Mouse (Mus musculus): Measurements from ENCODE around the gene Rin3. TPM values are rescaled to one million over a fixed set of nuclear protein-coding genes. Genes with fewer than 3 reads are reported as not detected.

The Rin3 gene
- total RNA-seq, 2 experiments from 2014 or later = 19.2 to 21.6 TPM

DNA sequence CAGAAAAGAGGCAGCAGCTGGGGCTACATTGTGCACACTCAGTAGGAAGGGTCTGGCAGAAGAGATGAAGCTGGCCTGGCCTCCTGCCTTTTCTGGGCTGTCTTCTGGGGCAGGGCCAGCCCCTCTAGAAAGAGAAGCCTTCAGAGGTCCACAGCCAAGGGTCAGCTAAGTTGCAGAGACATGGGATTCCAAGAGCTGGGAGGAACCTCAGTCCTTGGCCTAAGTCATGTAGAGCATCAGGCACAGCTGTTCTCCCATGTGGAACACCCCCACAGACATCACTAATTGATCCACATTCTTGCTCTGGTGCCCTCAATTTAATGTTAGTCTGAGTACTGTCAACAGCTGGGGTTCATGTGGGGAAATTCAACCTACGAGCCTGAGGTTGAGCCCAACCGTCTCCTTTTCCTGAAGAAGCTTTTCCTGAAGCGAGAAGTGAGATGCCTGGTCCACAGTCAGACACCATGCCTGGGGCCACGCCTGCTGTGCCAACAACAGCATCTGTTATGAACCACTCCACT, 20.0 kb downstream of the Rin3 start:
- DNase-seq = no peak

DNA sequence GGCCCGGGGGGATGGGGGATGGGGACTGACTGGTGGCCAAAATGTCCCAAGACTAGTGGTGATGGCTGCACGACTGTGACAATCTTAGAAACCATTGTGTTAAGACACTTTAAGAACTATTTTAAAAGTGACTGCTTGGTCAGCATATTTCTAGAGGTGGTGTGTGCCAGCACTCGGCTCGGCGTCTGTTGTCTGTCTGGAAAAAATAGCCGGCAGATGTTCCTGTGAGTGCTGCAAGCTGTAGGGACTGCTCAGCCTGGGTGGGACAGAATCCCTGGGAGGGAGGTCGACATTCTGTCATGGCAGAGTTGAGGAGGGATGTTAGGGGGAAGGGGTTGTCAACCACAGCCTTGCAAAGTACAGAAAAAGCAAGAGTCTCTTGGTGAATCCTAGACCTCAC, 21.0 kb downstream of the Rin3 start:
- DNase-seq = no peak

DNA sequence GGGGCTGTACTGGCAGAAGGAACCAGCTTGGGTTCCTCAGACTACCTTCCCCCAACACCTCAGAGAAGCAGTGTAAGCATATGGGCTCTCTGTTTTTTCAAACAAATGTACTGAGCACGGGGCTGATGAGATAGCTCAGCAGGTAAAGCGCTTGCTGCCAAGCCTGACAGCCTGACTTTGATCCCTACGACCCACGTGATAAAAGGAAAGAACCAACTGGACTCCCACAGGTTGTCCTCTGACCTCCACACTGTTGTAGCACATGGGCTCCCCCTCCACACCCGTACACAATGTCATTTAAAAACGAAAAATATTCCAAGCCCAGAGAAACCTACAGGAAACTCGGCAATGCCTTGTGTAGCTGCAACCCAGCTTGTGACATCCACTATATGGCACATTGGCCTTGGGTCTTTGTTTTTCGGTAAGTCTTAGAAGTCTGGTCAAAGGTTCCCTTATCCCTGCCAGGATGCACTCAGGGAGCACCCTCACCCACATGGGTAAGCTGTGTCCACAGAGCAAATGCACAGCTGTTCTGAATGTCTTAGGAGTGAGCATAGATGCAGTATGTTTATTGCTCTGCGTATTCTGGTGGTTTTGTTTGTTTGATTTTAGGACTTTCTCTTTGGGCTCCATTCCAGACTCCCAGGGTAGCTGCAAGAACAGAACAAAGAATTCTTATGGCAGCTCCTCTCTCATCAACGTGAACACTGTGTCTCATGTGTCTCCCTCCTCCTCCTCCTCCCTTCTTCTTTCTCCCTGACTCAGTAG, 22.4 kb downstream of the Rin3 start:
- no peak for DNase-seq

DNA sequence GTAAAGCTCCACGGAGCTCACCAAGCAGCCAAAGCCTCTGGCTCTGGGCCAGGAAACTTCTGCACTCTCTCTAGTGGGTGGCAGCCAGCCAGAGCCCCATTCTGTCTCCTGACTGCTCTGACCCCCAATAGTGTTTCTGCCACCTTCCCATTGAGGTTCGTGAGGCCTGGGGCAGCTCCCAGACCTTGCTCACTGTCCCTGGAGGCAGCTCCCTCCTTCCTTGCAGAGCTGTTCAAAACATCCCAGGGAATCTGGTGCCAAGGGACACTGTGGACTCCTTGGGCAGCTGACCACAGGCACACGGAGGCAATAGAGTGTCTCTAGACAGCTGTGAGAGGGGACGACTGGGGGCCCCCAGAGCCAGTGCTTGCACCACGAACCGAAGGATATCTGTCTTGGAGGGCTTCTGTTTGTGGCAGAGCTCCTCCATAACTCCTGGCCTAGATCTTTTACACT, 25.2 kb downstream of the Rin3 start:
- peak; percentile 66 for DNase-seq

DNA sequence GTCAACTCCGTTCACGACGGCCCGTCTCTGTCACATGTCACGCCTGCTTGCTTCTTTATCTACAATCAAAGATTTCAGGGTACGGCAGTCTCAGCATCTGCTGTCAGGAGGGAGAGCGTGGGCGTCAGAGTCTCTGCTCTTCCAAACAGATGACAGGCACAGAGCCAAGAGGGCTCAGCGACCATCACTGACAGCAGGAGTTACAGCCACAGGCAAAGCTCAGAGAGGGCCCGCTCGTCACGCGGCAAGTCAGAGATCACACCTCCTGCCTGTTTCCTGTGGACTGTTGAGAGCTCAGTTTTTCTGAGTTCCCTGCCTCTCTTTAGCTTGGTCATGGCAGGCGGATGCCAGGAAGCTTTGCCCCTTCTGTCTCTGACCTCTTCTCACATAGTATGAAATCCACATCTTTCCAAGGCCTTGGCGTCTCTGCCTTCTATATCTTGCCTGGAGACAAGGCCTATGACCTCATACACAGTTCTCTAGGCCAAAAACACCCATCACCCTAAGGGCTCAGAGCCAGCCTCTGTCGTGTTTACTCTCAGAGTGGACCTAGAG, 25.7 kb downstream of the Rin3 start:
- DNase-seq = peak; percentile 60

DNA sequence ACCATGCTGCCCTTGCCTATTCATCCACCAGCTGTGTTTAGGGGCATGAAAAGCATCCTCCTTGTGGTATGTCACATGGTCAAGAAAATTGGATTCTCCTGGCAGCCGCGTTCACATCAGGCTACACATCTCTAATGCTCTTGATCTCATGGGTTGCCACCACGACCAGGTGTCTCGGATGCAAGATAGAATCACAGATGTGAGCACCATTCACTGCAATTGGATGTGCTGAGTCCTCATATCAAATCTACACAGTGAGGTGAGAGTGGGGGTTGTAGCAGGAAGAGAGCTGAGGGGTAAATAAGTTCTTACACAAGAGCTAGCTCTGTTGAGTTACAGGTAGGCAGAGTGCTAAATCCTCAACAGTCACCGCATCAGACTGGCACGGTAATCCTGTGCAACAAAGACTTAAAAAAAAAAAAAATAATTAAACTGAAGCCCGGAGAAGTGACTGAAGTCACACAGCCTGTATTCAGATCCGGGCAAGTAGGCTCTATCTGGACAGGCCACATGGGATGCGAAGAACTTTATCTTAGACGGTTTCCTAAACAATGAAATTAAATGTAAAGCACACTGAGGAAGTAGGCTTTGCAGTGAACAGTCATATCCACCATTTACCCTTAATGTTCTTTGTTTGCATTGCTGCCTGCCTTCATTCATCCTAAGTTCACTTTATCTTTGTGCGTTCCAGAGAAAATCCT, 26.4 kb downstream of the Rin3 start:
- DNase-seq = no peak

DNA sequence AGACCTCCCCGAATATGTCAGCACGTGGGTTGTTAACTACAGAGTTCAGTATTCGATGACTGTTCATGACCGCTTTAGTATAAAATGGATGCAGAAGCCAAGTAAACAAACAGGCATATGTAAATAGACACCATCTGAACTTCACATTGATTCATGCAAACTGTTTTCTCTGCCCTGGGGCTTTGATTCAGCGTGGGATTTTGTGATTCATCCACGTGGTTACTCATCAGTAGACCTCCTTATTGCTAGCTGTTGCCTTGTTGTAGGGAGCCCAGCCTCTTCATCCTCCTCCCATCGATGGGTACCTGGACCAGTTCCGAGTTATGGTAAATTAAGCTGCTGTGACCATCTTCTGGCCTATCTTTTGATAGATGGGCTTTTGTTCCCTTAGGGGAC, 26.9 kb downstream of the Rin3 start:
- no peak for DNase-seq

DNA sequence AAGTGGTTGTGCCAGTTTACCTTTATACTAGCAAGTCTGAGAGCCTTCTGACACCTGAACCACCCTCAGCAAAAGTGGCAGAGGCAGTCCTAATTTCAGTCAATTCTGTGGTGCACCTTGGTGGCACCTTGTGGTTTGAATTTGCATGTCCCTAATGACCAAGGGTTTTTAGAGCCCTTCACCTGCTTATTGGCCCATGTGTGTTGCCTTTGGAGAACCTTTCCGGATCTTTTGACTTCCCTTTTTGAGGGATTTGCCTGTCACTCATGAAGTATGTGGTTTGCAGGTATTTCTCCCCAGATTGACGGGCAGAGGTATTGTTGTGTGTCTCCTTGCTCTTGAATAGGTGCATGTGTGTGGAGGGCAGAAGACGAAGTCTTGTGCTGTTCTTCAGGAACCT, 27.4 kb downstream of the Rin3 start:
- no peak for DNase-seq

DNA sequence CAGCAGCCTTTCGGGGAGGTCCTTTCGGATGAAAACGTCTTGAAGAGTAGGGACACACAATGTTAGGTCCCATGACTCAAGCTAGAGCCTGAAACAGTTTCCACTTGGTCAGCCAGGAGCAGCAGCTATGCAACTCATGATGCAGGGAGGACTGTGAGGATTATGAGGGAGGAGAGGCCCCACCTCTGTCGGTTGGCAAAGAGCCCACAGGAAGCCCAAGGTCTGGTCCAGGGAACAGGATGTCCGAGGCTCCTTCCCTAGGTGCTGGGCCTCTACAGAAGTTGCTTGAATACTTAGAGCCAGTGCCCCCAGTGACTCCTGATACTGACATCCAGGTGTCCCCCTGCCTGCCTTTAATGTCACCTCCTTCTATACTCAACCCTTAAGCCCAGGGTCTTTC, 28.6 kb downstream of the Rin3 start:
- no peak for DNase-seq

DNA sequence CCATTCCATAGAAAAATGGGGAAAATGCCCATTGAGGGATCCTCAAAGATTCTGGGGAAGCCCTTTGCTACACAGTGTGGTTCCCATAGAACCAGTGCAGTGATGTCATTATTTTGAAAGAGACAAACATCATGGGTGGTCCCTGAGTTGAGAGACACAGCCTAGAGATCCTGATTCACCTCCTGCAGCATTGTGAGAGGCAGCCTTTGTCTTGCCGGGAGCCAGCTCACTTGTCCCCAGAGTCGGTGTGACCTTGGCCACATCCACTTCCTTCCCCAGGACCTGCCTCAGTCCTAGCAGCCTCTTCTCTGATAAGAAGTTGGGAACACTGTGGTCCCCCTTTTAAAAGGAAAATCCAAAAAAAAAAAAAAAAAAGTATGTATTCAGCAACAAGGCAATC, 36.3 kb downstream of the Rin3 start:
- DNase-seq = peak; percentile 39

DNA sequence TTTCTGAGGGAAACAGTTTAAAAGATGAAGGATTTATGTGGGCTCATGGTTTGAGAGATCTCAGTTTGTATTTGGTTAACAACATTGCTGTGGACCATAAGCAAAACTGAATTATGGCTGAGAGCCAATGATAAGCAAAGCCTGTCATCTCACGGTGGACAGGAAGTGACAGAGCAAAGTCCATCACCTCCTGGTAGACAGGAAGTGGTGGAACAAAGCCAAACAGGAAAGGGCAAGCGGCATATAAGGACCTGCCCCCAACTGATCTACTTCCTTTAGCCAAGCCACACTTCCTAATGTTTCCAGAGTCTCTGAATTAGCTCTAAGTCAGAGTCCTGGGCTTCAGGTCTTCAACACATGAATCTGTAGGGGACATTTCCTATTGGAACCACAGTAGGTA, 37.1 kb downstream of the Rin3 start:
- no peak for DNase-seq

DNA sequence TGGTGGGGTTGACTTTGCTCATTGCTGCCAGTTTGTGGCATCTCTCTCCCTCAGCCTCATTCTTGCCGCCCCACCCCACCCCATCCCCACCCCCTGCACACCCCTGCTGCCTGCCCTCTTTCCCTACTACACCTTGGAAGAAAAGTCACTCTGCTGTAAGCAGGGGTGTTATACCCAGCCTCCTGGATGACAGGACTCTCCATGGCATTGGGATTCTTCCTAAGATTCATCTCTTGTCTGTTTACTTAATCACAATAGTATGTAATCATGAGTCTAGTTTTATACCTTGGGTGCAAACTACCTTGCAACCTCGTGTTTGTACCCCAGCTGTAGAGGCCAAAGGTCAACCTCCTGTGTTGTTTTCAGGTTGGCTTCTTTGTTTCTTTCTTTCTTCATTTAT, 37.5 kb downstream of the Rin3 start:
- DNase-seq = no peak

DNA sequence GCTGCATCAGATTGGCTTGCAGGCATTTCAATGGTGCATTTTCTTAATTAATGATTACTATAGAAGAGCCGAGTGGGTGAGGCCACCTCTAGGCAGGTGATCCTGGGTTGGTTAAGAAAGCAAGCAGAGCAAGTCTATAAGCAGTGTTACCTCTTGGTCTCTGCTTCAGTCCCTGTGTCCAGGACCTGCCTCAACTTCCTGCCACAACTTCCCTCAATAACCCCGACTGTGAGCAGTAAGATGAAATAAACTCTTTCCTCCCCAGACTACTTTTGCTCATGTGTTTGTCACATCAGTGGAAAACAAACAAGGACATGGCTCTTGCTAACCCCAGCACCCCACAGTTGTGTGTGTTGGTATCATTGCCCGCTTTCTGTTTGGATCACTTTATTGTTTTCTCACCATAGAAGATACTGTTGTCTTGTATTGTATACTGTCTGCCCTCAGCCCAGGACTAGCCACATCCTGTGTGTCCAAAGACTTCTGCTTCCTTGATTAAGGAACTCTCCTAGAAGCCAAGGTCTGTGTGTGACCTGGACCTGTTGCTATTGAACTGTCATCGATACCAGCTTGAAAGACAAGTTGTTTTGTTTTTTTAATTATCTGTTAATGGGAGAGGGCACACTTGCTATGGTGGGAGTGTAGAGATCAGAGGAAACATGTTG, 38.3 kb downstream of the Rin3 start:
- no peak for DNase-seq

DNA sequence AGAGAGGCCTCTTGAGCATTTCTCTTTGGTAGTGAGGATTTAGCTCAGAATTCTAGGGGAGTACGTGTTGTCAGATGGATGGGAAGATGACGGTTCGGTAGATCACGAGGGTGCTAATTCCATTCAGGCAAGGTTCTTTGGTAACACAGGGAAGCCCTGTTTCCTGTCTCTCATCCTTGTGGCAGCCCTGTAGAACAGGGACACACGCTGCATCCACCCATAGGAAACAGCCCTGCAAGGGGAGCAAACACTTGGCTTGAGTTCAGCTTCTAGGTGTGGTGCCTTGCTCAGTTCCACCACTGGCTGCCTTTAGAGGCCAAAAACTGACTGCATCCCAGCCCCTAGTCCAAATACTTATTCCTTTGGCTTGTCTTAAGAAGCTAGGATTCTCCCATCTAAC, 39.0 kb downstream of the Rin3 start:
- no peak for DNase-seq

DNA sequence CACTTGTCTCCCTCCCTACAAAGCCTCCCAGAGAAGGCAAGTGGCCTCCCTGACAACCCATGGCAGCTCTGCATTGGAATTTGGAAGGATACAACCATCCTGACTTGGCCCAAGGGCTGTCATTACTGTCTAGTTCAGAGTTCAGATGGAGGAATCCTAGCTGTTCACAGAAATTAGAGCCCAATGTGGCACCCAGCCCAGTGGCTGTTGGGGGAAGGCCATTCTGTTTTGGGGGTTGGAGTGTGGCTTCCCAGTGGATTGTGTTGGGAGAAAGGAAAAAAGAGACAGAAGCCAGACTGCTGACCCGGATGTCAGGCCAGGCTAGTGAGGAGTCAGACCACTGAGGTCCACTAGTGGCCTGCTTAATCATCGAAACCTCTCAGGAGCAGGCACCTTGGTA, 40.5 kb downstream of the Rin3 start:
- peak; percentile 42 for DNase-seq

DNA sequence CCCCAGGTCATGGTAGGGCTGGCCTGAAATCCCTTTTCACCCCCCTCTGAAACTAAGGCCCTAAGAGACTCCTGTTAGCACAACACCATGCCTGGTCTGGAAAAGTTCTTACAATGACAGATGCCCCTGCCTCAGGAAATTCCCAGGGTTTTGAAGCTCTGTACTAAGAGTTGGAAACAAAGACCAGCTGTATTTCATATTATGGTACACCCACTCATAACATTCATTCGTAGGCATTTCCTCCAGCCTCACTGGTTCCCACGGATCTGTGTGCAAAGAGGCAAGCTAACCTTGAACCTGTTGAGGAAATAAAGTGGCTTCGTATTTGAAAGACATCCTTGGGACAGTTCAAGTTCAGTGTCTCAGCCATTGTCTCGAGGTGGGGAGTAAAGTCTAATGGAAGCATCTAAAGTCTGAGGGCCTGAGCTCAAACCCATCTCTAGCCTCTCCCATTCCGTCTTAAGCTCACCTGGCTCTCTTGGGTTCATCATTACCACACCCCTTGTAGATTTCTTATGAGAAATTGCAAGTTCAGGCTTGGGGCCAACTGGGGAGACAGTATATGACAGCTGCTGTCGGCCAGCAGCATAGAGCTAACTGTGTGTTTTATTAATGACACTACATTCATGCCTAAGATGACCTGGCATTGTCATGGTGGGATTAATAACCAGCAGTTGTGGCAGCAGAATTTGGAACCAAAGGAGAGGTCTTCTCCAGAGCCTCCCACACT, 41.5 kb downstream of the Rin3 start:
- no peak for DNase-seq

DNA sequence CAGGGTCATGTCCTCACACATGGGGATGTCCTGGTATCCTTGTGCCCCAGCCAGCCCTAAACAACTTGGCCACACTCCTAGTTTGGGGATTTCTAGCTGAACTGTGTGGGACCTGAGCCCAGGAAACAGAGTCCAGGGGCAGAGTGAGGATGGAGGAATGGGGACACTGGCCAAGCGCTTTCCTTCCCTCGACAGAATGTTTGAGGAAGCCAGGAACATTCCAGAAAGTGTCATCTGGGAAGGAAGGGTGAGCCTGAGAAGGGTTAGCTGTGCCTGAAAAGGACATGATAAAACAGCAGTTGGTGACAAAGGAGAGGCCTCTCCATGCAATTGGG, 42.0 kb downstream of the Rin3 start:
- DNase-seq = no peak

DNA sequence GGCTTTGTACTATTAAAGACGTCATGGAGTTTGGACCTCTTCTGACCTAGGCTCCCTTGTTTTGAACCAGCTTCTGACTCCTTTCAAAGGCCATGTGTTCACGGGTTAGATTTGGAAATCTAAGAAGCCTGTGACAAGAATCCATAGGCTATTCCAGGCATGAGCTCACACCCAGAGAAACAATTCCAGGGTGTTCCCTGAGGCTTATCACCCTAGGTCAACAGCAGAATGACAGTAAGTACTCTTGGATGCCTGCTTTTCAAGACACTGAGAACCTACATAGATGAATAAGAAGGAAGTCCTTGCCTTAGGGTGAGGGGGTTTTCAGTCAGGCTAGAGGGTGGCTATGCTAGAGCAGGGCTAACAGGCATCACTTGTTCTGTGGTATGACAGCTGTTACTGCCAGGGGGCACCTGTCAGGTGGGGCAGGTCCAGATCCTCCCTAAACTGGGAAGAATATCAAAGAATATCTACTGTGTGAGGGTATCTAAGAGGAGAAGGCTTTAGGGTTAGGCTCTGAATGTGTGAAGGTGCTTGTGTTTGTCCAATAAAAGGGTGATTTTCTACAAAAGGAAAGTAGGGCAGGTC, 44.0 kb downstream of the Rin3 start:
- no peak for DNase-seq

DNA sequence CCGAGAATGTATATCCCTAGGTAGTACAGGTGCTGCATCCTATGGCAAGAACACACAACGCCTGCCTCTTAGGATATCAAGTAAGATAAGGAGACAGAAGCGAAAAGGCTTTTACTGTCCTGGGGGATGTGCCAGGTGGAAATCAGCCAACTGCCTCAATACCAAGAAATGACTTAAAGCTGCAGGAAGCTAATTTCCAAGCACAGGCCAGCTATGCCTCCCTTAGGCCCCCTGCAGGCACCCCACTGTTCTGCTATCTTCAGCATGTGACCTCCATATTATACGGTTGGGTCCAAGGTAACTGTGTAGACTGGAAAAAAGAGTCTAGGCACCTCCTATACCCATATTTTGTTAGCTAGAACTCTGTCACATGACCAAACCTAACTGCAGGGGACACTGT, 44.7 kb downstream of the Rin3 start:
- DNase-seq = peak; percentile 30

DNA sequence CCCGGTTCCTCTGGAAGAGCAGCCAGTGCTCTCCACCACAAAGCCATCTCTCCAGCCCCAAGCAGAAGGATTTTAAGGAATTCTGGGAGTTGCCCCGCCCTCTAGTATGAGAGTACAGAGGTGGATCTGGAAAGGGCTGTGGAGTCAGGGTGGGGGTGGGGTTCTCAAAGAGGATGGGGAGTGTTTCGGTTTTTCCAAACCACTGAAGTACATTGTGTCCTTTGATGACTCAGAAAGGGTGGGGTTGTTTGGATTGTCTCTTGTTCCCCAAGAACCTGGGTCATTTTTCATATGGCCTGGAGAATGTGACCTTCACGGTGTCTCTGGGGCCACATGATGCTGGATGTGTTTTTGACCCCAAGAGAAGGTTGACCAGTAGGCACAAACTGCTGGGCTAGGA, 45.2 kb downstream of the Rin3 start:
- DNase-seq = no peak

DNA sequence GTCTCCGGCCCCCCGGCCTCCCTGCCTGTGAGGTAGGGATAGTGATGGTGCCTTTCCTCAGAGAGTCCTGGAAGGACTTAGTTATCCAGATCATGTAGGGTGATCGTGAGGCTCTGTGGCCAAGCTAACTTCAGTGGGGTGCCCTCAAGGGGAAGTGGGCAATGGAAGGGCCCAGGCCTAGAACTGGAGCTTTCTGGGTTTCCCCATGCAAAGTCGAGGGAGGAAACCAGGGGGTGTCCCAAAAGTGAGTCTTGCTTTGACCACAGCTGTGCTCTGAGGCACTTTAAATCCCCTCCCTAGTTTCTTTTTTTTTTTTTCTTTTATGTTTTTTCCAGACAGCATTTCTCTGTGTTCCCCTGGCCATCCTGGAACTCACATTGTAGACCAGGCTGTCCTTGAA, 47.3 kb downstream of the Rin3 start:
- DNase-seq = no peak

DNA sequence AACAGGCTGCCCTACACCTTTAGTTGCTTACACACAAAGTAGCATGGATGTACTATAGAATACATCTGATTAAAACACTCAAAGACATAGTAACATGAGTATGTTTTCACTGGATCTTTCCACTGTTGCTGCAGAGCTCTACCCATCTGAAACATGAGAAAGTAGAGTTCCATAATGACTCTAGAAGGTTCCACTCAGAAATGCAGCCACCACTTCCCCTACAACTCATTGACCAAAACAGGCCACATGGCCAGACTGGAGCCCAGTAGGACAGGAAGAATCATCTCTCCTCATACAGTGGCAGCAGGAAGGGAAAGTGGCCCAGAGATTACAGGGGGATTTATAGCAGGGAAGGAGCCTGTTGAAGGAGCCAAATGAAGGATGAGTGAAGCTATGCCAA, 47.9 kb downstream of the Rin3 start:
- DNase-seq = no peak

All from adrenal gland, postnatal 10 days (tissue).